Mouse (Mus musculus): Measurements from ENCODE around the gene Fbrsl1. TPM values are rescaled to one million over a fixed set of nuclear protein-coding genes. Genes with fewer than 3 reads are reported as not detected.

Gene Fbrsl1
- polyA plus RNA-seq, 1 experiment from 2014 or later: 22.0 TPM

GRCm38 (mm10) chr5:110416825-110417401 lies 31.4 kb downstream of the Fbrsl1 start:
- peaks cover 43% of the 10 kb centered on the region for H3K4me1 ChIP-seq (ENCODE audit: control insufficient read depth, insufficient read depth, low read length)

GRCm38 (mm10) chr5:110415806-110416700 lies 32.2 kb downstream of the Fbrsl1 start:
- DNase-seq (peak; percentile 23), ATAC-seq (ENCODE audit: low FRiP score, low TSS enrichment) (peak; percentile 43; the same call in 1 of the 2 replicates)
- no peaks in the 10 kb centered on the region for H3K9me3 ChIP-seq (ENCODE audit: control insufficient read depth, low read length)
- H3K36me3 ChIP-seq (ENCODE audit: control insufficient read depth, insufficient read depth, low read length): 0 out of 2 replicates have a peak, but pooled peaks cover 4% of the 10 kb centered on the region
- peak overlapping the region; percentile 18; the same call in 1 of the 2 replicates for H3K4me2 ChIP-seq (ENCODE audit: low read length)
- peaks cover 43% of the 10 kb centered on the region for H3K4me1 ChIP-seq (ENCODE audit: control insufficient read depth, insufficient read depth, low read length)
- no peaks in the 10 kb centered on the region for H3K27me3 ChIP-seq (ENCODE audit: control insufficient read depth, insufficient read depth, low read length)
- 27% methylated on average over 13 of the region's 13 CpGs for whole genome bisulfite sequencing
- peak overlapping the region; percentile 86 for H3K27ac ChIP-seq (replicated peaks; ENCODE audit: low read depth, low read length)
- H3K4me3 ChIP-seq (replicated peaks; ENCODE audit: low read depth, low read length): no peak overlapping the region
- H3K9ac ChIP-seq (replicated peaks; ENCODE audit: low read length): no peak overlapping the region; the same call in 1 of the 2 replicates

More at GRCm38 (mm10) chr5:110416825-110417401, 31.4 kb downstream of the Fbrsl1 start:
- no peaks in the 10 kb centered on the region for H3K9me3 ChIP-seq (ENCODE audit: control insufficient read depth, low read length)
- WGBS: 4% methylated on average over 7 of the region's 7 CpGs
- H3K27me3 ChIP-seq (ENCODE audit: control insufficient read depth, insufficient read depth, low read length): no peaks in the 10 kb centered on the region
- H3K4me3 ChIP-seq (replicated peaks; ENCODE audit: low read depth, low read length): no peak overlapping the region
- H3K9ac ChIP-seq (replicated peaks; ENCODE audit: low read length): no peak overlapping the region
- peak overlapping the region; percentile 18; the same call in 1 of the 2 replicates for H3K4me2 ChIP-seq (ENCODE audit: low read length)
- peak; percentile 78 for ATAC-seq (ENCODE audit: low FRiP score, low TSS enrichment)
- H3K27ac ChIP-seq (replicated peaks; ENCODE audit: low read depth, low read length): peak overlapping the region; percentile 86
- peak; percentile 86 for DNase-seq
- H3K36me3 ChIP-seq (ENCODE audit: control insufficient read depth, insufficient read depth, low read length): 0 out of 2 replicates have a peak, but pooled peaks cover 4% of the 10 kb centered on the region

- Histone ChIP-seq H3K4me2 (ENCODE audit: low read length) (no peak overlapping the region), H3K36me3 (ENCODE audit: control insufficient read depth, insufficient read depth, low read length) (0 out of 2 replicates have a peak, but pooled peaks cover 8% of the 10 kb centered on the region), H3K4me3 (replicated peaks; ENCODE audit: low read depth, low read length) (no peak overlapping the region), H3K27me3 (ENCODE audit: control insufficient read depth, insufficient read depth, low read length) (no peaks in the 10 kb centered on the region), H3K27ac (replicated peaks; ENCODE audit: low read depth, low read length) (no peak overlapping the region), H3K4me1 (ENCODE audit: control insufficient read depth, insufficient read depth, low read length) (peaks cover 43% of the 10 kb centered on the region), H3K9ac (replicated peaks; ENCODE audit: low read length) (no peak overlapping the region), H3K9me3 (ENCODE audit: control insufficient read depth, low read length) (no peaks in the 10 kb centered on the region)
- no peak for ATAC-seq (ENCODE audit: low FRiP score, low TSS enrichment)
- WGBS: 69% methylated on average over 5 of the region's 5 CpGs
- DNase-seq: no peak
Observed at GRCm38 (mm10) chr5:110415022-110415421, 33.3 kb downstream of the Fbrsl1 start.

- Histone ChIP-seq H3K4me1 (ENCODE audit: control insufficient read depth, insufficient read depth, low read length) (peaks cover 36% of the 10 kb centered on the region), H3K4me2 (ENCODE audit: low read length) (no peak overlapping the region), H3K36me3 (ENCODE audit: control insufficient read depth, insufficient read depth, low read length) (0 out of 2 replicates have a peak, but pooled peaks cover 8% of the 10 kb centered on the region), H3K27ac (replicated peaks; ENCODE audit: low read depth, low read length) (no peak overlapping the region), H3K9me3 (ENCODE audit: control insufficient read depth, low read length) (no peaks in the 10 kb centered on the region), H3K27me3 (ENCODE audit: control insufficient read depth, insufficient read depth, low read length) (no peaks in the 10 kb centered on the region), H3K9ac (replicated peaks; ENCODE audit: low read length) (no peak overlapping the region), H3K4me3 (replicated peaks; ENCODE audit: low read depth, low read length) (no peak overlapping the region)
- DNase-seq (no peak), ATAC-seq (ENCODE audit: low FRiP score, low TSS enrichment) (no peak)
- 86% methylated on average over 14 of the region's 14 CpGs for WGBS
Observed at GRCm38 (mm10) chr5:110413018-110413417, 35.3 kb downstream of the Fbrsl1 start.

GRCm38 (mm10) chr5:110410386-110410785 lies 37.9 kb downstream of the Fbrsl1 start:
- WGBS: 75% methylated on average over 5 of the region's 5 CpGs
- Histone ChIP-seq H3K4me2 (ENCODE audit: low read length) (no peak overlapping the region), H3K4me3 (replicated peaks; ENCODE audit: low read depth, low read length) (no peak overlapping the region), H3K9ac (replicated peaks; ENCODE audit: low read length) (no peak overlapping the region), H3K27ac (replicated peaks; ENCODE audit: low read depth, low read length) (no peak overlapping the region), H3K4me1 (ENCODE audit: control insufficient read depth, insufficient read depth, low read length) (peaks cover 21% of the 10 kb centered on the region), H3K36me3 (ENCODE audit: control insufficient read depth, insufficient read depth, low read length) (0 out of 2 replicates have a peak, but pooled peaks cover 8% of the 10 kb centered on the region), H3K27me3 (ENCODE audit: control insufficient read depth, insufficient read depth, low read length) (no peaks in the 10 kb centered on the region), H3K9me3 (ENCODE audit: control insufficient read depth, low read length) (no peaks in the 10 kb centered on the region)
- ATAC-seq (ENCODE audit: low FRiP score, low TSS enrichment) (no peak), DNase-seq (no peak)

- no peak overlapping the region for H3K4me2 ChIP-seq (ENCODE audit: low read length)
- DNase-seq (no peak), ATAC-seq (ENCODE audit: low FRiP score, low TSS enrichment) (no peak)
- H3K27me3 ChIP-seq (ENCODE audit: control insufficient read depth, insufficient read depth, low read length): no peaks in the 10 kb centered on the region
- no peak overlapping the region for H3K4me3 ChIP-seq (replicated peaks; ENCODE audit: low read depth, low read length)
- peaks cover 19% of the 10 kb centered on the region for H3K4me1 ChIP-seq (ENCODE audit: control insufficient read depth, insufficient read depth, low read length)
- no peak overlapping the region for H3K9ac ChIP-seq (replicated peaks; ENCODE audit: low read length)
- H3K27ac ChIP-seq (replicated peaks; ENCODE audit: low read depth, low read length): no peak overlapping the region
- 95% methylated on average over 2 of the region's 2 CpGs for WGBS
- H3K36me3 ChIP-seq (ENCODE audit: control insufficient read depth, insufficient read depth, low read length): 0 out of 2 replicates have a peak, but pooled peaks cover 4% of the 10 kb centered on the region
- no peaks in the 10 kb centered on the region for H3K9me3 ChIP-seq (ENCODE audit: control insufficient read depth, low read length)
Observed at GRCm38 (mm10) chr5:110408967-110409366, 39.3 kb downstream of the Fbrsl1 start.

- WGBS: 50% methylated on average over 8 of the region's 8 CpGs
- peaks cover 12% of the 10 kb centered on the region for H3K4me1 ChIP-seq (ENCODE audit: control insufficient read depth, insufficient read depth, low read length)
- H3K27me3 ChIP-seq (ENCODE audit: control insufficient read depth, insufficient read depth, low read length): no peaks in the 10 kb centered on the region
- DNase-seq: peak; percentile 51
- H3K9me3 ChIP-seq (ENCODE audit: control insufficient read depth, low read length): no peaks in the 10 kb centered on the region
- no peak overlapping the region; the same call in 1 of the 2 replicates for H3K9ac ChIP-seq (replicated peaks; ENCODE audit: low read length)
- H3K4me3 ChIP-seq (replicated peaks; ENCODE audit: low read depth, low read length): no peak overlapping the region
- H3K36me3 ChIP-seq (ENCODE audit: control insufficient read depth, insufficient read depth, low read length): 0 out of 2 replicates have a peak, but pooled peaks cover 4% of the 10 kb centered on the region
- peak overlapping the region; percentile 61; the same call in 1 of the 2 replicates for H3K27ac ChIP-seq (replicated peaks; ENCODE audit: low read depth, low read length)
- ATAC-seq (ENCODE audit: low FRiP score, low TSS enrichment): peak; percentile 53; the same call in 1 of the 2 replicates
- no peak overlapping the region for H3K4me2 ChIP-seq (ENCODE audit: low read length)
Observed at GRCm38 (mm10) chr5:110406065-110406714, 42.1 kb downstream of the Fbrsl1 start.

- H3K9ac ChIP-seq (replicated peaks; ENCODE audit: low read length): no peak overlapping the region
- H3K36me3 ChIP-seq (ENCODE audit: control insufficient read depth, insufficient read depth, low read length): no peaks in the 10 kb centered on the region
- DNase-seq (no peak), ATAC-seq (ENCODE audit: low FRiP score, low TSS enrichment) (no peak)
- H3K27me3 ChIP-seq (ENCODE audit: control insufficient read depth, insufficient read depth, low read length): no peaks in the 10 kb centered on the region
- no peak overlapping the region for H3K27ac ChIP-seq (replicated peaks; ENCODE audit: low read depth, low read length)
- H3K9me3 ChIP-seq (ENCODE audit: control insufficient read depth, low read length): no peaks in the 10 kb centered on the region
- peaks cover 12% of the 10 kb centered on the region for H3K4me1 ChIP-seq (ENCODE audit: control insufficient read depth, insufficient read depth, low read length)
- 68% methylated on average over 3 of the region's 3 CpGs for WGBS
- H3K4me3 ChIP-seq (replicated peaks; ENCODE audit: low read depth, low read length): no peak overlapping the region
- no peak overlapping the region for H3K4me2 ChIP-seq (ENCODE audit: low read length)
Observed at GRCm38 (mm10) chr5:110403931-110404330, 44.4 kb downstream of the Fbrsl1 start.
